Mouse (Mus musculus): ENCODE measurements around the gene Rab44.

The Rab44 gene

DNA sequence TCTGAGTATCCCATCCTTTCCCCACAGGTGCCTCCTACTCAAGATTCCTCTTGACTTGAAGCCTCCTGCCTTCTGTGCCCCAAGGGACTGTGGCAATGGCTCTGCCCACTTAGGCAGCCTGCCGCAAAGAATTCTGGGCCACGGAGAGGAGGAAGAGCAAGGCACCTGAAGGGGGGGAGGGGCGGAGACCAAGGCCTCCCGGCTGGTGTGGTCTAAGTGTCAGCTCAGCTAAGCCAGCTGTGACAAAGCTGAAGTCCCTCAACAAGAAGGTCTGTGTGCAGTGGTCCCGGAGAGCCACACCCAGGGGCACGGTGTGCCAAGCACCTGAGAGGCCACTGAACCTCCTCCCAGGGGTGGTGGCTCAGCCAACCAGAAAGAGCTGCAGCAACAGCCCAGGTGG lies 53.4 kb downstream of the Rab44 start:
- no peak for DNase-seq (ENCODE audit: low read depth, low spot score)

DNA sequence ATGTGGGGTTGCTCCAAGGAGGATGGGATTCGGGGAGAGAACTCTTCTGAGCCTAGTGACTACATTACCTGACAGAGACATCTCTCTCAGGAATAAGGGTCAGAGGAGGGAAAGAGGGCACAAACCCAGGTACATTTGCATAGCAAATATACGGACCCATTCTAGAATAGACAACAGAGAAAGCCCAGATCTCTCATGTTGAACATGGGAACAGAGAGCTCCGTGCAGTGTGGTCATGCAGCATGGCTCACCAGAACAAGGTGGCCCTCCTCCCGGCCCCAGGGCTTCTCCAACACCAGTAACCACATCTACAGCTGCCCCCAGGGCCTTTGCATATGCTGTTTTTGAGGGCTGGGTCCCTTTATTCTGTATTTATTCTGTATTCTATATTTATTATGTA lies 54.5 kb downstream of the Rab44 start:
- no peak for DNase-seq (ENCODE audit: low read depth, low spot score)

DNA sequence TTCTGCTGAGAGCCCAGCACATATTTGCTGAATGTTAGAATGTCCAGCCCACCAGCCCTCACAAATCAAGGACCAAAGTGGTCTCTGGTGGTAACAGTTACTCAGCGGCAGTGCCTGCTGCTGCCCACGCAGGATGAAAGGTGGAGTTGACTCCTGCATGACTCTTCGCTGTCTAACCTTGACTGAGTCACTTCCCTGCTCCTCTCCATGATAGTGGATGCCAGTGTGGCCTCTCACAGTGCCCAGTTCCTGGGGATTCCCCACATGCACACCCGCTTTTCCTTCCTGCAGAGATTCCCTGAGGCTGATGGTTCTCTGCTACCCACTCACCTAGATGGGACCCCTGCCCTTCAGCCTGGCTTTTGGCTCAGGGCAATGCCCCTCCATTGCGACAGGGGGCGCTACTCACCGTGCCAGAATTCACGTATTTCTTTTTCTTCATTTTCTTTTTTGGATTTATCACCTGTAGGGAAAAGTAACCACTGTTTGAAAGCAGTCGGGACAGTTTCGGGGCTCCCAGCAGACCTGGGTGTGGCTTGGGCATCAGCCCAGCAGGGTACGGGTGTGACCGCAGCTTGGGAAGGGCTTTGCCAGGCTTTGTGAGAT lies 55.2 kb downstream of the Rab44 start:
- DNase-seq (ENCODE audit: low read depth, low spot score), result peak; percentile 50

DNA sequence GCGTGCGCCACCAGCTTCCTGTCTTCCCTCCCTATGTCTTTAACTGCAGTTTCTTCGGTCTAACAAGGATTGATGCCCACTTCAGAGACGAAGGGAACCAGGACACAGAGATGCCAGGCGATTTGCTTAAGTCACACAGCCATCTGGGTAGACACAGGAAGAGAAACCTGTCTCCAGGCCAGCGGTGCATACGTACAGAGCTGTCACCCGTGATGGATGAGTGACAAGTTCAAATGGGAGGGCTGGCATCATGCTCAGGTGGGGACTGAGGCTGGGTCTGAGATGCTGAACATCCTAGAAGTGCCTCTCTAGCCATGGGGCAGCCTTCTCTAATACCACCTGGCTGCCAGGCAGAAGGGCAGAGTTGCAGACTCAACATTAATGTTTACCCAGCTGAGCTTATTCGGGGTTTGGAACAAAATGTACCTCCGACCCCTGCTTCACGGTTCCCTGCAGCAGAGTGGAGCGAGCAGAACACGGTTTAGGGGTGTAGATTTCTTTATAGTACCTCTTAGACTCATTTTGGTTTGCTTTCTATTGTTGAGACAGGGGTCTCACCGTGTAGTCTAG lies 56.6 kb downstream of the Rab44 start:
- no peak for DNase-seq (ENCODE audit: low read depth, low spot score)

DNA sequence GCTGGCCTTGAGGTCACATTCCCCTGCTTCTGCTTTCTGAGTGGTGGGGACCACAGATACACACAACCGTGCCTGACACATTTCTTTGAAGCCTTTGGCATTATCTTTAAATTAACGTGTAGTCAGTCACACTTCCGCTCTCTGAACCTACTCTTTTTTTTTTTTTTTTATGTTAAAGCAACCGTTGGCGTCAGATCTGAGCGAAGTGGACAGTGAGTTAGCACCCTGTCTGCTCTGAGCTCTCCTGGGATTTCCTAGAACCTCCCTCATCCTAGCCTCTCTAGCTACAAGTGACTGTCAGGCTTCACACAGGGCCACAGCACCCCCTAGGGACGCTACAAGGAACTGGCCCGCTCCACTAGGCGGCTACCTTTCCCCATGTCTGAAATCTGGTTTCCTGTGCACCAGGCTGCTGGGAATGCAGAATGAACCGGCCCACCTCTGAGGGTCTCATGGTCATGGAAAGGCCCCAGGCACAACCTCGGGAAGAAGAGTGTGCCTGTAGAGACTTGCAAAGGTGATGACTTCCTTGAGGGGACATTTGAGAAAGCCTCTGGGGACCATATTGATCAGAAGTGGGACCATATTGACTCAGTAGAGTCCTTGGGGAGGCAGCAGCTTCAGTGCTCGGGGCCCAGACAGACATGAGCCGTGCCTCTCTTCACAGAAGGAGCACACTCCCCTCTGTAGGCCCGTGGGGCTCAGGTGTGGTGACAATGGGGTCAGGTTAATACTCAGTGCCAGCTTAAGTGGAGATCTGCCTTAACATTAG lies 57.2 kb downstream of the Rab44 start:
- peak; percentile 93 for DNase-seq (ENCODE audit: low read depth, low spot score)

DNA sequence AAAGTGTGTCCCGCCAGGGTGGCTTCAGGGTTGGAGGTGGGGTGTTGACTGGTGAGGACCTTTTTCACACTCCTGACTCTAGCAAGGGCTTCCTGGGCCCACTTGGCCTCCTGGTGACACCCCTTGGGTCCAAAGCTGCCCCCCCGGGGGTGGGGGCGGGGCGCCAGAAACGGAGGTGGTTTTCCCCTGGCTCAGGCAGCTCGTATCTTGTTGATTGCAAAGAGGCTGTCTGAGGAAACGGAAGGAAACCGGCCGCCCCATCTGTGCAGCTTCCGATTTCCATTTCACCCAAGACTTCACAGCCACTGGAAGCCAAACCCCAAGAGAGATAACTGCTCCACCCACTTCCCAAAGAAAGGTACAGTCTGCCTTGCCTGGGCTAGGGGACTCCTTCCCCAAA lies 58.1 kb downstream of the Rab44 start:
- DNase-seq (ENCODE audit: low read depth, low spot score), result no peak

DNA sequence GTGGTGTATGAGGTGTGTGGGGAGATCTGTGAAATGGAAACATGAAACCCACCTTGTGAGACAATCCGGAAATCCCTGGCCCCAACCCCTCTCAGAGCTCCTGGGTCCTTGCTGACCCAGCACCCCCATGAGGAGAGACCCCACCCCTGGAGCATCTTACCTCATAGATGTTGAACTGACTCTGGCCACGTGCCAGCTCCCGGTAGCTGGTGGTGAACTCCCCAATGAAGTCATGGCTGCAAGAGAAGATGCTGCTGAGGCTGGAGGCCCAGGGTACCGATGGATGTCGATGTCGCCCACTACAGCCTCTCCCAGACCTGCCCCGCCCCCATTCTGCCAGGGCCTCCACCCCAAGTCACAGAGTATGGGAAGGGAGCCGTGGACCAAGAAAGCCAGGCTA lies 59.2 kb downstream of the Rab44 start:
- DNase-seq (ENCODE audit: low read depth, low spot score), result no peak

DNA sequence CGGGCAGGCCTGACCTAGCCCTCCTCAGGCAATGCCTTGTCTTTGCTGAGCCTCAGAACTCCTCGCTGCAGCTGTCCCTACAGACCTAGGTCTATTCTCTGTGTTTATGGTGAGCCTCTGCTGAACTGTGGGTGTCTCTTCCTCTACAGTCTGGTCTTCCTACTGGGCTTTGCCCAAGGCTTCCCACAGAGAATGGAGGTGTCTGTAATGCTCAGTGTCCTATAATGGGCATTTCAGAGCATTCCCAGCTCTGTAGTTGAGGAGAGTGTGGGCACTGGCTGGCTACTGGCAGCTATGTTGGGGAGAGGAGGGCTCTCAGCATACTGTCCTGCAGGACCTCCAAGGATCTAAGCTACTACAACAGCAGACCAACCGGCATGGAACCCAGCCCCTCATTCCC lies 61.7 kb downstream of the Rab44 start:
- DNase-seq (ENCODE audit: low read depth, low spot score), result no peak

DNA sequence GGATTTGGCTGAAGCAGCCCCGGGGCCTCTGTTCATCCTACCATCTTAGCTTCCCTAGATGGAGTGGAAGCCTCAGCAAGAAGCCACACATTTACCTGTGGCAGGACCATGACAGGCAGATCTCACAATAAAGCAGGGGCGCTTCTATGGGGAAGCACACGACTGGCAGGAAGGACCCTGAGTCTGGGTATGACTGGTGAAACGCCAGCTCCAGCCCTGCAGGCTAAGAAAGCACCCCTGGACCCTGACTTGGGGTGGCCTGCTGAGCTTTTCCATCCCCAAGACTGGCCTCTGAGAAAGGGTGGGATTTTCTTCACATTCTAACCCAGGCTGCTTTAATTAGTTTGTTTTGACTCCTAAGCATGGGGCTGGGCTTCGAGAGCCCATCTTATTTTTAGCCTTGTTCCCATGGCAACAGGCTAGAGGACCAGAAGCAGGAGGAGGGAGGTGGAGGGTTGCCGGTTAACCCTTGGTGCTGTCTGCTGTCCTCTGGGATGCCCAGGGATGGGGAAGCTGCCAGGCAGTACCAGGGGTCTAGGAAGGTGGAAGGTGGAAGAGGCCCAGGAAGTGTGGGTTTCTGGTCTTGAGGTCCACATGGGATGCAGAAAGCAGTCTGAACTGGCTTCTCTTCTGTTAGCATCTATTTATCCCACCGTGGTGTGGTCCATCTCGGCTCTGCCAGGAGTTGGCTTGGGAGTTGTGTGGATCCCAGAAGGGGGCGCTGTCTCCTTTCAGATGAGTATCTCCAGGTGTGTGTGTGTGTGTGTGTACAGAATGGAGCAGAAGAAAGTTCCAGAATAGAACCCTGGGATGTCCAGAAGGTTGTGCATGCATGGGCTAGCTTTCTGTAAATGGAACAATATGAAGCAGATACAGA lies 62.7 kb downstream of the Rab44 start:
- peak; percentile 82 for DNase-seq (ENCODE audit: low read depth, low spot score)

DNA sequence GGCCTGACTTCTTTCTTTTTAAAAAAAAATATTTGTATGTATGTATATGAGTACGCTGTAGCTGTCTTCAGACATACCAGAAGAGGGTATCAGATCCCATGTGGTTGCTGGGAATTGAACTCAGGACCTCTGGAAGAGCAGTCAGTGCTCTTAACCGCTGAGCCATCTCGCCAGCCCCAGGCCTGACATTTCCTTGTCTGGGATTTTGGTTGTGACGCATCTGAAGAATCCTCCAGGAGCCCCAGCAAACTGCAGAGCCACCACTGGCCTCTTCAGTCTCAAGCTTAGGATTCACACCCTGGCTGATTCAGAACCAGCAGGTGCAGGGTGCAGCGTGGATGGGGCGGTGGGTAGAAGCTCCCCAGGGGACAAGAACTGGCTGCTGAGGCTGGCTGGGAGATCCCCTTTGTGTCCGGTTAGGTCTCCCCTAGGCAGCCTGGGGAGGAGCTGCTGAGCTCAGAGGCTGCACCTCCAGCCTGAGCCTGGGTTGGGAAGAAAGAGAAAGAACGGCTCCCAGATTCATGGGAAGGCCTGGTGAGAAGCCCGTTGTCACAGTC lies 64.6 kb downstream of the Rab44 start:
- no peak for DNase-seq (ENCODE audit: low read depth, low spot score)

DNA sequence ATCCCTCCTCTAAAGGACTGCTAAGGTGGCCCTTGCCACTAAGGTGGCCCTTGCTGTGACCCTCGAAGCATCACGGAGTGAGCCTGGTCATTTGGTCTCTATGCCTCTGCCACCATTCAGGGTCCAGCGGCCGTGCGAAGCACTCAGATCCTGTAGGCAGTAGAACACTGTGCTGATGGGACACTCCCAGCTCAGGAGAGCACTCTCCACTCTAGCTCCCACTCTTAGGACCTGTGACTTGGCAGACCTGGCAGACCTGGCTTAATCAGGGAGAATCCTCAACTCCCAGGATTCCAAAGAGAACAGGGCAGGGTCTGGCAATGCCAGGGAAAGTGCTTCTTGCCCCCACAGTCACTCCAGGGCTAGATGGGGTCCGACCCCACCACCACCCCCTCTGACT lies 66.0 kb downstream of the Rab44 start:
- no peak for DNase-seq (ENCODE audit: low read depth, low spot score)

DNA sequence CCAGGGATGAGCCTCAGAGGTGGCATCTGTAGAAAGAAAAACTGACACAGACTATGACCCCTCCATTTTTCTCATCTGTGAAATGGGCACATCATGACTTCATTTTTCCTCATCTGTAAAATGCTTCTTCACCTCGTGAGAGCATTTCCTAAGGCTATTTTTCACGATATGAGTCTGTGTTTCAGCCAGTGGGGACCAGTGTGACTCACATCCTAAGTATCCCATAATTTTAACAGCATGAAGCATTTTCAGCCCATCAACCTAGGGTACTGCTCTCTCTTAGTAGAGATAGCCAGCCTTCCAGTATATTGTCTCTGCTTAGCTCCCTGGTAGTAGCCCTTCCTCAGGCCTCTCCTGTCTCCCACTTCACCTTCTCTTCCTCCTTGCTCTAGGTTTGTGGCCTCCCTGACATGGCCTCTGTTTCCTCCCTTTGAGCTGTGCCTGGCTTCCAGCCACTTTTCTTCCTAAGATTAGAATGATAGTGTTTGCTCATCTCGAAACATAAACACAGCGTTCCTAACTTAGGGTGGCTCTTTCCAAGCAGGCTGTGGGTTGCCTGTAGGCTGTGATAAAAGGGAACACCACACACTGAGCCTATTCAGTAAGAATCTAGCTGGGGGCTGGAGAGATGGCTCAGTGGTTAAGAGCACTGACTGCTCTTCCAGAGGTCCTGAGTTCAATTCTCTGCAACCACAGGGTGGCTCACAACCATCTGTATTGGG lies 66.6 kb downstream of the Rab44 start:
- no peak for DNase-seq (ENCODE audit: low read depth, low spot score)

DNA sequence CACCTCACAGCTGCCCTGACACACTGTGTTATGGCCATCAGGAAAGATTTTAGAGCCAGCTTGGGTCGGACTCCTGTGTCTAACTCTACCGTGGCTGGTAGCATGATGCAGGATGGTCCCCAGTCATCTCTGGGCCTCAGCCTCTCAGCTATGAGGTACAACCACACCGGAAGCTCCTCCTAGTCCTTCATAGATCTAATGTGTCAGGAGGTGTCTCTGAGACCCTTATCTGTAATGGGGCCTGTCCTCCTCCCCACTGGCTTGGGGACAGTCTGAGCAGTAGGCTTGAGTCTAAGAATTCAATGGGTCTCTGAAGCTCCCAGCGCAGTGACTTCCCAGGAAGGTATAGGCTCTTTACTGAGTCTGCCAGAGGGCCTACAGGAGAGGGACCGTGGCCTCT lies 67.8 kb downstream of the Rab44 start:
- no peak for DNase-seq (ENCODE audit: low read depth, low spot score)

DNA sequence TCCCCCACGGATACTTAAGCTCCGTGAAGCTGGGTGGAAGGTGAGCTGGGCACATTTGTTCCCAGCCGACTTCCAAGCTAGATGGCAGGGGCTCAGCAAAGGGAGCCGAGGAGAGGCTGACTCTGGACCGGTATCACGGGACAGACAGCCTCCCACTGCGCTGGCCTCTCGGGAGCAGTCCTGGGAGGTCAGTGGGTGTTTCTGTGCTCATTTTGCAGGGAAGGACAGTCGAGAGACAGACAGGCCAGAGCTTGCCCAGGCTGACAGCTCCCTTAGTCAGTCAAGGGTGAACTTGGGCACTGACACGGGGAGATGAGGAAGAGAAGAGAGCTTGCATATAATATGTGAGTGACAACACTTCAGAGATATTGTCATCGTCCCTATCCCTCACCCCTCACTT lies 69.2 kb downstream of the Rab44 start:
- no peak for DNase-seq (ENCODE audit: low read depth, low spot score)

DNA sequence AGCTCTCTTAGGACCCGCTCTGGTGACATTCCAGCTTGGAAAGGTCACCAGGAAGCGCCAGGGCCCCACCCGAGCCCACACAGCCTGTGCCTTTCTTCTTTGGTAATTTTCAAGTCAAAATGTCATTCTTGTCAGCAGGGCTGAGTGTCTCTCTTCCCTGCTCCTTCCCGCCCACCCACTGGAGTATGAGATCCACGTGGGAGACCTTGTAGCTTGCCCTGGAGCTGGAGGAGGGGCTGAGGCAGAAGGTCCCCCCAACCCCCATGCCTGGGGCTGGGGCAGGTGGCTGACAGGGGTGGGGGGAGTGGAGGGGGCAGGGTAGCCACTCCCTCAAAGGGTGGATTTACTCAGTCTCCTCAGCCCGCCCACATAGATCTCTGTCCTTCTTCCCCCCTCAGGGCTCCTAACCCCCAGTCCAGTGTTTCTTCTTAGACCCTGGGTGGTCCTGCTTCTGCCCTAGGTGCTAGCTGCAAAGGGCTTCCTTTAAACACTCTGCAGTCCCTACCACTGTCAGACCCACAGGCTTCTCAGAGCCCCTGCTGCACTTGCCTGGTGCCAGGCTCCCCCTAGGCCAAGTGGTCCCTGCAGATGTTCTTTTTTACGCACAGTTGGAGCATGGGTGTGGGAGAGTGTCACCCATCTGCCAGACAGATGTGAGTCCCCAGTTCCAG lies 71.6 kb downstream of the Rab44 start:
- peak; percentile 64 for DNase-seq (ENCODE audit: low read depth, low spot score)

DNA sequence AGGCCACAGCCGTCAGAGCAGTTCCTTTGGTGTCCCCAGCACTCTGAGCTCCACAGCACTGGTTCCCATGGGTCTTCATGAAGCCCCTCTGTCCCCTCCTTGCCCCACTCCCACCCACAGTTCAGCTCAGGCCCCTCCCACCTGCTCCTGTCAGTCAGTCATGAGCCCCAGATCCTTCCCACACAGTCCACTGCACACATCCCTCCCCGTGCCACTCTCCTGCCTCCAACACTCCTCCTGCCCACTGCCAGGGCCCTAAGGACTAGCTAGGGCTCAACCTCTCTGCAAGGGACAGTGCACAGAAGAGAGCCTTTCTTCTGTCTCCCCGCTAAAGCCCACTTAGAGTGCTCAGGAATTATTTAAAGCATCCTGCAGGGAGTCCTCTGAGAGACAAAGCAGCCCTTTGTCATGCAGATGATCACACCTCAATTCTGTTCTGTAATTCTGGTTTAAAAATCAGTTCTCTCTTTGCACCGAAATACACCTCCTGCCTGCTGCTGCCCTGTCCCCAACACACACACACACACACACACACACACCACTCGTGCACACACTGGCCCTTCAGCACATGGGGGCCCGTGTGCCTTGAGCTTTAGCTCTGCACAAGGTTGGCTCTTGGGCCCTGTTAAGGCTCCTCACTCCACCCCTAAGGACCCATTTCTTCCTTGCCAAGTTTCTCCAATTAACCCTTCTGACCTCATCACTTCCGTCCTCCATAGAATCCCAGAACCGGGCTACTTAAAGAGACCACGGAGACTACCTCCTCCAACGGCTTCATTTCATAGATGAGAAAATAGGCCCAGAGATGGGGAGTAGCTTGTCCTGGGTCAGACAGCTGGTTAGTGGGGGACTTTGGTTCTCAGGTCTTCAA lies 73.3 kb downstream of the Rab44 start:
- DNase-seq (ENCODE audit: low read depth, low spot score), result peak; percentile 86

DNA sequence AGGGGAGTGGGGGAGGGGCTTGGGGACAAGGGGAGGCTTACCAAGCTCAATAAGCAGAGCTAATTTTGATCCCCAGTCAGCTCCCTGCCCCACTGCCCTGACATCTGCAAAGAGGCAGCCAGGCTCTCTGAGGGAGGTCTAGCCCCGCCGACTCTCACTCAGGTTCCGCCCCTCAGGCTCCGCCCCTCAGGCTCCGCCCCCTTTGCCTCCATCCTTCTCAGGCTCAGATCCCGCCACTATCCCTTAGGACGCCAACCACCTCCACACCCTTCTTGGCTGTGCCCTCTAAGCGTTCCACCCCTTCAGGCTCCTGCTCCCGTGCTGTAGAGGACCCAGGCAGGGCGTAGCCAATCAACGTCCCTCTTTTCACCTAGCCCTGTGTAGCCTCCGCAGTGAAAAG lies 75.0 kb downstream of the Rab44 start:
- peak; percentile 97 for DNase-seq (ENCODE audit: low read depth, low spot score)

DNA sequence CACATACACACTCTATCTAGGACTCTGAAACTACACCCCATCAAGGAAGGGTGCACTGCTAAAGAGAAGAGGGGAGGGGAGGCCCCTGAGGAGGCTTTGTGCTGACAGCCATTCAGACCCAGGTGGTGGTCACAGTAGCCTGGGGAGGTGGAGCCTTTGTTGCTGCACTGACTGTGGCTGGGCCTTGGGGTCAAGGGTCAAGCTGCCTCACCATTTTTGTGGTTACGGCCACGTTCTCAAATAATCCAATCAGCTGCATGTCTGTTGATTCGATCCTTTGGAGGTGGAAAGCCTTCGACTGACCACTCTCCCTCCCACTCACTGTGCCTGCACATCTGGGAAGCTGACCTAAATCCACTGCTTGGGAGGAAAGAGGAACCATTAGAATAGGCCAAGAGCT lies 81.6 kb downstream of the Rab44 start:
- peak; percentile 57 for DNase-seq (ENCODE audit: low read depth, low spot score)
